Comparison of ENCODE assay signal across 7 mouse cellular contexts in genomic region chr15:103284647-103285046, GRCm38 (mm10). TPM values are rescaled to one million over a fixed set of nuclear protein-coding genes. Genes with fewer than 3 reads are reported as not detected.
DNase-seq lines count a peak whose midpoint lies in the region; ATAC-seq and TF ChIP-seq lines count a peak whose summit lies in the region.

No protein-coding gene starts in this region.

- TF ChIP-seq EP300 in heart, postnatal 0 days (IDR thresholded peaks at IDR 0.05; ENCODE audit: low read depth), result no peak
- TF ChIP-seq EP300 in liver, postnatal 0 days (IDR thresholded peaks at IDR 0.05; ENCODE audit: low read depth), result no peak

- H3K4me2 ChIP-seq in heart, postnatal 0 days (ENCODE audit: low read depth, low read length), result no peak overlapping the region
- no peak overlapping the region for H3K4me2 ChIP-seq in liver, postnatal 0 days (ENCODE audit: low read depth, low read length)

- peak; percentile 28; the same call in 1 of the 2 replicates for TF ChIP-seq CTCF in heart, postnatal 0 days (IDR thresholded peaks at IDR 0.05; ENCODE audit: low read depth)
- TF ChIP-seq CTCF in cortical plate, adult 2 months (IDR thresholded peaks at IDR 0.05; ENCODE audit: extremely low read depth, insufficient read depth, low read length), result 0 out of 2 replicates have a peak, but pooled peaks have one; percentile 22
- peak; percentile 25; the same call in 1 of the 2 replicates for TF ChIP-seq CTCF in liver, postnatal 0 days (IDR thresholded peaks at IDR 0.05; ENCODE audit: low read depth)

- H3K36me3 ChIP-seq in heart, postnatal 0 days (replicated peaks; ENCODE audit: control insufficient read depth, insufficient read depth, low read length), result 0 out of 2 replicates have a peak, but pooled peaks cover 6% of the 10 kb centered on the region
- H3K36me3 ChIP-seq in heart, embryonic 10.5 days, result peaks cover 12% of the 10 kb centered on the region
- H3K36me3 ChIP-seq in liver, postnatal 0 days (replicated peaks; ENCODE audit: insufficient read depth, low read length), result peaks cover 11% of the 10 kb centered on the region

- H3K27me3 ChIP-seq in heart, postnatal 0 days (ENCODE audit: control insufficient read depth, insufficient read depth, low read length), result no peaks in the 10 kb centered on the region
- no peaks in the 10 kb centered on the region for H3K27me3 ChIP-seq in heart, embryonic 10.5 days (ENCODE audit: insufficient read depth, poor library complexity, severe bottlenecking)
- no peaks in the 10 kb centered on the region for H3K27me3 ChIP-seq in liver, postnatal 0 days (ENCODE audit: insufficient read depth, low read length)

- no peak overlapping the region for H3K4me3 ChIP-seq in heart, postnatal 0 days (ENCODE audit: low read depth, low read length)
- H3K4me3 ChIP-seq in heart, embryonic 10.5 days, result no peak overlapping the region
- no peak overlapping the region for H3K4me3 ChIP-seq in cortical plate, adult 2 months (ENCODE audit: insufficient read depth, low read length)
- no peak overlapping the region for H3K4me3 ChIP-seq in liver, postnatal 0 days (ENCODE audit: low read depth, low read length)

- H3K9me3 ChIP-seq in heart, postnatal 0 days (replicated peaks; ENCODE audit: control insufficient read depth, low read length), result no peaks in the 10 kb centered on the region
- H3K9me3 ChIP-seq in heart, embryonic 10.5 days, result no peaks in the 10 kb centered on the region
- no peaks in the 10 kb centered on the region for H3K9me3 ChIP-seq in liver, postnatal 0 days (ENCODE audit: low read length)

- TF ChIP-seq POLR2A in cortical plate, adult 2 months (IDR thresholded peaks at IDR 0.05; ENCODE audit: extremely low read depth, insufficient read depth, low read length), result no peak

- no peak overlapping the region for H3K9ac ChIP-seq in heart, postnatal 0 days (replicated peaks; ENCODE audit: low read depth, low read length)
- H3K9ac ChIP-seq in liver, postnatal 0 days (replicated peaks), result no peak overlapping the region

- peak overlapping the region; percentile 80; the same call in 1 of the 2 replicates for H3K27ac ChIP-seq in heart, postnatal 0 days (ENCODE audit: low read depth)
- H3K27ac ChIP-seq in heart, embryonic 10.5 days, result no peak overlapping the region; the same call in 1 of the 2 replicates
- H3K27ac ChIP-seq in cortical plate, adult 2 months (ENCODE audit: insufficient read depth, low read length), result no peak overlapping the region
- H3K27ac ChIP-seq in liver, postnatal 0 days (ENCODE audit: low read depth), result no peak overlapping the region

- DNase-seq in heart, postnatal 0 days (ENCODE audit: low spot score), result no peak
- DNase-seq in heart, embryonic 10.5 days (ENCODE audit: low spot score), result no peak
- peak; percentile 71 for DNase-seq in NIH3T3 (ENCODE audit: low read depth)
- no peak for DNase-seq in liver, postnatal 0 days
- no peak for DNase-seq in ovary, postnatal 36 days (ENCODE audit: low spot score)

- 23% methylated on average over 2 of the region's 2 CpGs for WGBS in heart, postnatal 0 days
- 41% methylated on average over 2 of the region's 2 CpGs for WGBS in heart, embryonic 10.5 days
- WGBS in liver, postnatal 0 days (ENCODE audit: insufficient replicate concordance), result 39% methylated on average over 2 of the region's 2 CpGs

- H3K4me1 ChIP-seq in heart, postnatal 0 days (ENCODE audit: control insufficient read depth, insufficient read depth), result peaks cover 18% of the 10 kb centered on the region
- H3K4me1 ChIP-seq in heart, embryonic 10.5 days, result peaks cover 16% of the 10 kb centered on the region
- H3K4me1 ChIP-seq in cortical plate, adult 2 months (ENCODE audit: control insufficient read depth, insufficient read depth, low read length), result peaks cover 1% of the 10 kb centered on the region; the same call in 1 of the 2 replicates
- peaks cover 20% of the 10 kb centered on the region for H3K4me1 ChIP-seq in liver, postnatal 0 days (ENCODE audit: insufficient read depth)

- no peak for ATAC-seq in heart, postnatal 0 days (ENCODE audit: insufficient read depth, low read depth)
- no peak for ATAC-seq in liver, postnatal 0 days
- ATAC-seq in megakaryocyte progenitor cell, adult 5-6 weeks (replicated peaks; ENCODE audit: poor library complexity), result no peak

RNA-seq across cellular contexts. Expression of gene Copz1, which starts 12.1 kb away (rescaled TPM):
- 109 and 117 TPM in 2 replicates for total RNA-seq in heart, postnatal 0 days (2014; rRNA removed; ENCODE audit: low replicate concordance)
- 124 TPM in 2 replicates for polyA plus RNA-seq in heart, postnatal 0 days (2015; fragmentation: Nextera tagmentation; extraction: Ambion mirVana)
- polyA plus RNA-seq in heart, embryonic 10.5 days (2016; fragmentation: Nextera tagmentation; extraction: Ambion mirVana), result 220 and 264 TPM in 2 replicates
- 140 and 148 TPM in 2 replicates for polyA plus RNA-seq in cortical plate, adult 2 months (2012; rRNA removed)
- 110 and 121 TPM in 2 replicates for polyA plus RNA-seq in liver, postnatal 0 days (2015; fragmentation: Nextera tagmentation; extraction: Ambion mirVana)
- total RNA-seq in megakaryocyte progenitor cell, adult 5-6 weeks (2015), result 245 and 256 TPM in 2 replicates
- total RNA-seq in megakaryocyte progenitor cell, adult 5-6 weeks (2017), result 75.9 and 91.4 TPM in 2 replicates

RNA-seq across cellular contexts. Expression of gene Gpr84, which starts 25.8 kb away (rescaled TPM):
- not detected in 2 replicates for total RNA-seq in heart, postnatal 0 days (2014; rRNA removed; ENCODE audit: low replicate concordance)
- polyA plus RNA-seq in heart, postnatal 0 days (2015; fragmentation: Nextera tagmentation; extraction: Ambion mirVana), result 0.10 TPM in 1 of 2 replicates, not detected in the other
- polyA plus RNA-seq in heart, embryonic 10.5 days (2016; fragmentation: Nextera tagmentation; extraction: Ambion mirVana), result 0.35 TPM in 1 of 2 replicates, not detected in the other
- 0.98 and 1.2 TPM in 2 replicates for polyA plus RNA-seq in cortical plate, adult 2 months (2012; rRNA removed)
- polyA plus RNA-seq in liver, postnatal 0 days (2015; fragmentation: Nextera tagmentation; extraction: Ambion mirVana), result 1.1 and 1.8 TPM in 2 replicates
- total RNA-seq in megakaryocyte progenitor cell, adult 5-6 weeks (2015), result 1.8 and 3.4 TPM in 2 replicates
- 1.8 and 2.3 TPM in 2 replicates for total RNA-seq in megakaryocyte progenitor cell, adult 5-6 weeks (2017)

RNA-seq across cellular contexts. Expression of gene Nfe2, which starts 26.4 kb away (rescaled TPM):
- total RNA-seq in heart, postnatal 0 days (2014; rRNA removed; ENCODE audit: low replicate concordance), result 1.9 and 2.5 TPM in 2 replicates
- polyA plus RNA-seq in heart, postnatal 0 days (2015; fragmentation: Nextera tagmentation; extraction: Ambion mirVana), result 0.93 and 1.2 TPM in 2 replicates
- polyA plus RNA-seq in heart, embryonic 10.5 days (2016; fragmentation: Nextera tagmentation; extraction: Ambion mirVana), result 15.2 and 19.4 TPM in 2 replicates
- polyA plus RNA-seq in cortical plate, adult 2 months (2012; rRNA removed), result 0.11 and 0.21 TPM in 2 replicates
- polyA plus RNA-seq in liver, postnatal 0 days (2015; fragmentation: Nextera tagmentation; extraction: Ambion mirVana), result 85.8 and 89.1 TPM in 2 replicates
- total RNA-seq in megakaryocyte progenitor cell, adult 5-6 weeks (2015), result 115 and 140 TPM in 2 replicates
- 126 and 148 TPM in 2 replicates for total RNA-seq in megakaryocyte progenitor cell, adult 5-6 weeks (2017)

RNA-seq across cellular contexts. Expression of gene Hnrnpa1, which starts 44.4 kb away (rescaled TPM):
- 37.0 and 88.5 TPM in 2 replicates for total RNA-seq in heart, postnatal 0 days (2014; rRNA removed; ENCODE audit: low replicate concordance)
- 260 and 284 TPM in 2 replicates for polyA plus RNA-seq in heart, postnatal 0 days (2015; fragmentation: Nextera tagmentation; extraction: Ambion mirVana)
- polyA plus RNA-seq in heart, embryonic 10.5 days (2016; fragmentation: Nextera tagmentation; extraction: Ambion mirVana), result 682 and 901 TPM in 2 replicates
- polyA plus RNA-seq in cortical plate, adult 2 months (2012; rRNA removed), result 276 and 310 TPM in 2 replicates
- polyA plus RNA-seq in liver, postnatal 0 days (2015; fragmentation: Nextera tagmentation; extraction: Ambion mirVana), result 126 and 151 TPM in 2 replicates
- 700 and 701 TPM in 2 replicates for total RNA-seq in megakaryocyte progenitor cell, adult 5-6 weeks (2015)
- 1,324 and 1,596 TPM in 2 replicates for total RNA-seq in megakaryocyte progenitor cell, adult 5-6 weeks (2017)

RNA-seq across cellular contexts. Expression of gene Cbx5, which starts 45.0 kb away (rescaled TPM):
- 54.1 and 81.6 TPM in 2 replicates for total RNA-seq in heart, postnatal 0 days (2014; rRNA removed; ENCODE audit: low replicate concordance)
- 41.5 and 42.1 TPM in 2 replicates for polyA plus RNA-seq in heart, postnatal 0 days (2015; fragmentation: Nextera tagmentation; extraction: Ambion mirVana)
- 152 and 154 TPM in 2 replicates for polyA plus RNA-seq in heart, embryonic 10.5 days (2016; fragmentation: Nextera tagmentation; extraction: Ambion mirVana)
- polyA plus RNA-seq in cortical plate, adult 2 months (2012; rRNA removed), result 72.1 and 74.4 TPM in 2 replicates
- 19.0 and 23.3 TPM in 2 replicates for polyA plus RNA-seq in liver, postnatal 0 days (2015; fragmentation: Nextera tagmentation; extraction: Ambion mirVana)
- 112 and 119 TPM in 2 replicates for total RNA-seq in megakaryocyte progenitor cell, adult 5-6 weeks (2015)
- total RNA-seq in megakaryocyte progenitor cell, adult 5-6 weeks (2017), result 194 and 261 TPM in 2 replicates
